11 mouse cellular contexts compared by ENCODE assay signal in genomic region chr11:121047826-121048399, GRCm38 (mm10). TPM values are rescaled to one million over a fixed set of nuclear protein-coding genes. Genes with fewer than 3 reads are reported as not detected.
DNase-seq lines count a peak whose midpoint lies in the region; ATAC-seq lines count a peak whose summit lies in the region.
"Had no signal": no experiment of that assay in that cellular context is flagged by ENCODE, and none has a peak within 500 bp of the region (broad histone marks: within the 10 kb centered on the region; RNA-seq: fewer than 3 reads in every experiment).

No protein-coding gene starts in this region.

- no peaks in the 10 kb centered on the region for H3K27me3 ChIP-seq in hindbrain, embryonic 11.5 days (ENCODE audit: control insufficient read depth, insufficient read depth, low read length)
- H3K27me3 ChIP-seq in hindbrain, embryonic 16.5 days (replicated peaks; ENCODE audit: control insufficient read depth, insufficient read depth, low read length), result no peaks in the 10 kb centered on the region; the same call in 1 of the 2 replicates
- peaks cover 36% of the 10 kb centered on the region for H3K27me3 ChIP-seq in embryonic facial prominence, embryonic 10.5 days (replicated peaks; ENCODE audit: low read depth, poor library complexity, severe bottlenecking)
- no peaks in the 10 kb centered on the region for H3K27me3 ChIP-seq in heart, embryonic 11.5 days (ENCODE audit: control insufficient read depth, insufficient read depth, low read length)
- H3K27me3 ChIP-seq: embryonic facial prominence, embryonic 15.5 days had no signal

- WGBS in hindbrain, embryonic 11.5 days, result 60% methylated on average over 2 of the region's 2 CpGs
- WGBS in hindbrain, embryonic 16.5 days, result 58% methylated on average over 2 of the region's 2 CpGs
- 21% methylated on average over 2 of the region's 2 CpGs for WGBS in embryonic facial prominence, embryonic 10.5 days
- WGBS in heart, embryonic 11.5 days (ENCODE audit: insufficient replicate concordance), result 51% methylated on average over 2 of the region's 2 CpGs

- DNase-seq in hindbrain, embryonic 11.5 days (ENCODE audit: low spot score), result peak; percentile 31
- DNase-seq in right cerebral cortex, adult 2 months (ENCODE audit: low spot score in 2 of 2), result peak; percentile 36 to 41
- no peak for DNase-seq in right cerebral cortex, postnatal 25 days
- peak; percentile 52 for DNase-seq in embryonic facial prominence, embryonic 10.5 days (ENCODE audit: low spot score)
- peak; percentile 51 for DNase-seq in retina, postnatal 1 day
- no peak for DNase-seq in urinary bladder, postnatal 14 days (ENCODE audit: low spot score)

- no peak for ATAC-seq in hindbrain, embryonic 11.5 days (ENCODE audit: low FRiP score)
- ATAC-seq in hindbrain, embryonic 16.5 days, result no peak
- ATAC-seq in heart, embryonic 11.5 days (replicated peaks; ENCODE audit: insufficient number of reproducible peaks, low FRiP score, low TSS enrichment), result no peak

- H3K4me3 ChIP-seq in hindbrain, embryonic 11.5 days (ENCODE audit: low read depth, low read length), result no peak overlapping the region
- H3K4me3 ChIP-seq in hindbrain, embryonic 16.5 days (ENCODE audit: low read length), result no peak overlapping the region
- no peak overlapping the region for H3K4me3 ChIP-seq in embryonic facial prominence, embryonic 10.5 days
- no peak overlapping the region for H3K4me3 ChIP-seq in heart, embryonic 11.5 days (ENCODE audit: low read depth, low read length)
- H3K4me3 ChIP-seq: embryonic facial prominence, embryonic 15.5 days; heart, embryonic 13.5 days had no signal

- H3K4me2 ChIP-seq in hindbrain, embryonic 11.5 days (replicated peaks; ENCODE audit: low read depth, low read length), result no peak overlapping the region
- H3K4me2 ChIP-seq in hindbrain, embryonic 16.5 days (ENCODE audit: low read length), result no peak overlapping the region
- H3K4me2 ChIP-seq in heart, embryonic 11.5 days, result no peak overlapping the region
- H3K4me2 ChIP-seq: embryonic facial prominence, embryonic 15.5 days; heart, embryonic 13.5 days had no signal

- H3K9ac ChIP-seq in hindbrain, embryonic 11.5 days (ENCODE audit: low read depth, low read length), result no peak overlapping the region
- no peak overlapping the region for H3K9ac ChIP-seq in hindbrain, embryonic 16.5 days (ENCODE audit: low read depth, low read length)
- H3K9ac ChIP-seq in heart, embryonic 11.5 days (ENCODE audit: low read depth, low read length), result no peak overlapping the region
- H3K9ac ChIP-seq: embryonic facial prominence, embryonic 15.5 days; heart, embryonic 13.5 days had no signal

- no peaks in the 10 kb centered on the region for H3K4me1 ChIP-seq in hindbrain, embryonic 11.5 days (replicated peaks; ENCODE audit: control insufficient read depth, insufficient read depth, low read length)
- H3K4me1 ChIP-seq in hindbrain, embryonic 16.5 days (ENCODE audit: control insufficient read depth, insufficient read depth, low read depth, low read length), result no peaks in the 10 kb centered on the region
- H3K4me1 ChIP-seq in embryonic facial prominence, embryonic 10.5 days, result peaks cover 27% of the 10 kb centered on the region
- H3K4me1 ChIP-seq in heart, embryonic 11.5 days (ENCODE audit: control insufficient read depth, insufficient read depth, low read length), result no peaks in the 10 kb centered on the region
- H3K4me1 ChIP-seq: embryonic facial prominence, embryonic 15.5 days; heart, embryonic 13.5 days had no signal

- H3K9me3 ChIP-seq in hindbrain, embryonic 11.5 days (ENCODE audit: control insufficient read depth, low read length), result no peaks in the 10 kb centered on the region
- H3K9me3 ChIP-seq in hindbrain, embryonic 16.5 days (ENCODE audit: control insufficient read depth, low read length), result no peaks in the 10 kb centered on the region
- no peaks in the 10 kb centered on the region for H3K9me3 ChIP-seq in embryonic facial prominence, embryonic 10.5 days
- H3K9me3 ChIP-seq in heart, embryonic 11.5 days (replicated peaks; ENCODE audit: control insufficient read depth, low read length), result no peaks in the 10 kb centered on the region
- H3K9me3 ChIP-seq: embryonic facial prominence, embryonic 15.5 days; heart, embryonic 13.5 days had no signal

- H3K27ac ChIP-seq in hindbrain, embryonic 11.5 days (ENCODE audit: low read depth, low read length), result no peak overlapping the region
- H3K27ac ChIP-seq in hindbrain, embryonic 16.5 days (ENCODE audit: low read depth, low read length), result no peak overlapping the region
- H3K27ac ChIP-seq in embryonic facial prominence, embryonic 10.5 days (replicated peaks), result no peak overlapping the region; the same call in 1 of the 2 replicates
- no peak overlapping the region for H3K27ac ChIP-seq in heart, embryonic 11.5 days (ENCODE audit: low read depth, low read length)
- H3K27ac ChIP-seq: embryonic facial prominence, embryonic 15.5 days; heart, embryonic 13.5 days had no signal

- no peaks in the 10 kb centered on the region for H3K36me3 ChIP-seq in hindbrain, embryonic 11.5 days (ENCODE audit: control insufficient read depth, insufficient read depth, low read length)
- H3K36me3 ChIP-seq in hindbrain, embryonic 16.5 days (ENCODE audit: control insufficient read depth, insufficient read depth, low read length), result no peaks in the 10 kb centered on the region
- H3K36me3 ChIP-seq in embryonic facial prominence, embryonic 10.5 days (replicated peaks), result no peaks in the 10 kb centered on the region
- no peaks in the 10 kb centered on the region for H3K36me3 ChIP-seq in heart, embryonic 11.5 days (ENCODE audit: control insufficient read depth, insufficient read depth, low read length)
- H3K36me3 ChIP-seq: embryonic facial prominence, embryonic 15.5 days; heart, embryonic 13.5 days had no signal

RNA-seq across cellular contexts. Expression of gene Cd7, which starts 8.7 kb away (rescaled TPM):
- polyA plus RNA-seq in hindbrain, embryonic 11.5 days (2014; fragmentation: Nextera tagmentation; extraction: Ambion mirVana), result not detected in 2 replicates
- polyA plus RNA-seq in hindbrain, embryonic 16.5 days (2015; fragmentation: Nextera tagmentation; extraction: Ambion mirVana), result 0.29 TPM in 1 of 2 replicates, not detected in the other
- polyA plus RNA-seq in embryonic facial prominence, embryonic 10.5 days (2016; fragmentation: Nextera tagmentation; extraction: Ambion mirVana), result not detected in 2 replicates
- 0.31 TPM in 1 of 2 replicates, not detected in the other for polyA plus RNA-seq in heart, embryonic 11.5 days (2014; fragmentation: Nextera tagmentation; extraction: Ambion mirVana)

RNA-seq across cellular contexts. Expression of gene Sectm1b, which starts 15.5 kb away (rescaled TPM):
- not detected in 2 replicates for polyA plus RNA-seq in hindbrain, embryonic 11.5 days (2014; fragmentation: Nextera tagmentation; extraction: Ambion mirVana)
- not detected in 2 replicates for polyA plus RNA-seq in hindbrain, embryonic 16.5 days (2015; fragmentation: Nextera tagmentation; extraction: Ambion mirVana)
- polyA plus RNA-seq in embryonic facial prominence, embryonic 10.5 days (2016; fragmentation: Nextera tagmentation; extraction: Ambion mirVana), result not detected in 2 replicates
- polyA plus RNA-seq in heart, embryonic 11.5 days (2014; fragmentation: Nextera tagmentation; extraction: Ambion mirVana), result not detected in 2 replicates
- polyA plus RNA-seq: heart, embryonic 13.5 days; spleen, adult 2 months had no signal

RNA-seq across cellular contexts. Expression of gene Sectm1a, which starts 33.1 kb away (rescaled TPM):
- not detected in 2 replicates for polyA plus RNA-seq in hindbrain, embryonic 11.5 days (2014; fragmentation: Nextera tagmentation; extraction: Ambion mirVana)
- not detected in 2 replicates for polyA plus RNA-seq in hindbrain, embryonic 16.5 days (2015; fragmentation: Nextera tagmentation; extraction: Ambion mirVana)
- polyA plus RNA-seq in embryonic facial prominence, embryonic 10.5 days (2016; fragmentation: Nextera tagmentation; extraction: Ambion mirVana), result not detected in 2 replicates
- polyA plus RNA-seq in heart, embryonic 11.5 days (2014; fragmentation: Nextera tagmentation; extraction: Ambion mirVana), result not detected in 2 replicates
- polyA plus RNA-seq: heart, embryonic 13.5 days had no signal

RNA-seq across cellular contexts. Expression of gene Csnk1d, which starts 56.8 kb away (rescaled TPM):
- 58.4 and 71.3 TPM in 2 replicates for polyA plus RNA-seq in hindbrain, embryonic 11.5 days (2014; fragmentation: Nextera tagmentation; extraction: Ambion mirVana)
- 124 and 141 TPM in 2 replicates for polyA plus RNA-seq in hindbrain, embryonic 16.5 days (2015; fragmentation: Nextera tagmentation; extraction: Ambion mirVana)
- 129 and 133 TPM in 2 replicates for polyA plus RNA-seq in embryonic facial prominence, embryonic 10.5 days (2016; fragmentation: Nextera tagmentation; extraction: Ambion mirVana)
- 47.9 and 58.5 TPM in 2 replicates for polyA plus RNA-seq in heart, embryonic 11.5 days (2014; fragmentation: Nextera tagmentation; extraction: Ambion mirVana)

Comparison
In these comparisons a context has a peak if more than half of its experiments do, and no peak if none do; other contexts are left out.
1. DNase-seq: peak in hindbrain, embryonic 11.5 days (single experiment), right cerebral cortex, adult 2 months (2 of 2), embryonic facial prominence, embryonic 10.5 days (single experiment) and retina, postnatal 1 day (single experiment); none in right cerebral cortex, postnatal 25 days (single experiment) and urinary bladder, postnatal 14 days (single experiment).